Mouse (Mus musculus): ENCODE measurements around the gene 5730455P16Rik. TPM values are rescaled to one million over a fixed set of nuclear protein-coding genes. Genes with fewer than 3 reads are reported as not detected.
"Not testable (repeated sequence)": the region's sequence is repeated elsewhere in the genome, so short reads cannot be mapped to it uniquely, and the experiment has no call there.

Gene 5730455P16Rik
- 22.2 and 23.0 TPM in 2 replicates for polyA plus RNA-seq (2014; fragmentation: Nextera tagmentation; extraction: Ambion mirVana)

DNA sequence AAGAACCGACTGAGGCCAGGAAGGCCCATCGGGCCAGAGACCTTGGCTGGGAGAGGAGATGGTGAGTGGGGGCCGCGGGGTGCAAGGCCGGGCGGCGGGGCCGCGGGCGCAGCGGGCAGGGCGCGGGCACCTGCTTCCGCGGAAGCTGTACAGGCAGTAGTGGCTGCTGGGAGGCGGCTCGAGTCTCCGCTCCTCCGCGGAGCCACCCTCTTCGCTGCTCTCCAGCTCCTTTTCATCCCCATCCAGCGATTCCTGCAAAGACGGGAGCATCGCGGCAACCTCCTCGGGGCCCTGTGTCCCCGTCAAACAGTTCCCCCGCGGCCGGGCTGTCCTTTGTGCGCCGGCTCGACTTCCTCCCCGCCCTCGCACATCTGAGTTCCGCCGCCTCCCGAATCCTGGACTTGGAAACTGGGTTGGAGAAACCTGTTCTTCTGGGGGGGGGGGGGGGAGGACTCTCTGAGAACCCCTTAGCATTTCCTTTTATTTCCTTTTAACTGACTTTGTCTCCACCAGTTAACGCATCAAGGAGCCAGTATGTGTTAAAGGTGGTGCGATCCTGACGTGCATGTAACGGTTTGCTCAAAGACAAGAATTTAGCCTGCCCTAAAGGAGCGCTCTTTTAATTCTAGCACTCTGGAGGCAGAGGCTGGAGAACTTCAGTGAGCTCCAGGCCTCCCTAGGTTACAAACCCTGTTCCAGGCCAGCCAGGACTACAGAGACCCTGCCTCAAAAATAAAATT is at the start of gene 5730455P16Rik:
TSS of gene 5730455P16Rik (minus strand) at position 323 of the 740 bp plus-strand sequence.
- peak within 1 kb of the TSS; percentile 78 for H3K4me2 ChIP-seq (replicated peaks; ENCODE audit: low read depth, low read length)
- H3K9me3 ChIP-seq (ENCODE audit: control insufficient read depth, low read depth, low read length) = no peaks in the 10 kb centered on the region
- peak; percentile 68; the same call in 1 of the 2 replicates for ATAC-seq (ENCODE audit: insufficient number of reproducible peaks, insufficient read depth, low FRiP score, low read depth)
- H3K36me3 ChIP-seq (ENCODE audit: control insufficient read depth, insufficient read depth, low read length) = peaks cover 14% of the 10 kb centered on the region
- no peaks in the 10 kb centered on the region for H3K27me3 ChIP-seq (ENCODE audit: control insufficient read depth, insufficient read depth, low read length)
- H3K4me1 ChIP-seq (ENCODE audit: control insufficient read depth, insufficient read depth, low read length) = 0 out of 2 replicates have a peak, but pooled peaks cover 6% of the 10 kb centered on the region
- H3K27ac ChIP-seq (ENCODE audit: low read length) = peak within 1 kb of the TSS; percentile 59; the same call in 1 of the 2 replicates
- WGBS = 2% methylated on average over 34 of the region's 43 CpGs
- H3K9ac ChIP-seq (replicated peaks; ENCODE audit: low read depth, low read length) = peak within 1 kb of the TSS; percentile 75
- peak within 1 kb of the TSS; percentile 77 for H3K4me3 ChIP-seq (ENCODE audit: low read depth, low read length)

DNA sequence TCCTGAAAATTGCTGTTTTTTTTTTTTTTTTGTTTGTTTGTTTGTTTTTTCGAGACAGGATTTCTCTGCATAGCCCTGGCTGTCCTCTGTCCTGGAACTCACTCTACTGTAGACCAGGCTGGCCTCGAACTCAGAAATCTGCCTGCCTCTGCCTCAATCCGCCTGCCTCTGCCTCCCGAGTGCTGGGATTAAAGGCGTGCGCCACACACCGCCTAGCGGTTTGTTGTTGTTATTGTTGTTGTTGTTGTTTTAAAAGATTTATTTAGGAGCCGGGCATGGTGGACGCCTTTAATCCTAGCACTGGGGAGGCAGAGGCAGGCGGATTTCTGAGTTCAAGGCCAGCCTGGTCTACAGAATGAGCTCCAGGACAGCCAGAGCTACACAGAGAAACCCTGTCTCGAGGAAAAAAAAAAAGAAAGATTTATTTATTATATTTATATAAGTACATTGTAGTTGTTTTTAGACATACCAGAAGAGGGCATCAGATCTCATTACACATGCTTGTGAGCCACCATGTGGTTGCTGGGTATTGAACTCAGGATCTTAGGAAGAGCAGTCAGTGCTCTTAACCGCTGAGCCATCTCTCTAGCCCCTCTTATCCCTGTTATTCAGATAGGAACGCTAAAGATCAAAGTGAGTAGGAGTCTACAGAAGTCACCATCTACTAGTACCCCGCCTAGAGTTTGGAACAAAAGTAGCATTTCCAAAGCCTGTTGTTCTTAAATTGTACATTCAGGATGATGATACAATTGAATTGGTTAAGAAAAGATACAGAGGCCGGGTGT is 48.4 kb upstream of the 5730455P16Rik start:
- H3K27me3 ChIP-seq (ENCODE audit: control insufficient read depth, insufficient read depth, low read length); H3K36me3 ChIP-seq (ENCODE audit: control insufficient read depth, insufficient read depth, low read length); H3K27ac ChIP-seq (ENCODE audit: low read length); H3K4me1 ChIP-seq (ENCODE audit: control insufficient read depth, insufficient read depth, low read length); H3K4me3 ChIP-seq (ENCODE audit: low read depth, low read length); H3K9me3 ChIP-seq (ENCODE audit: control insufficient read depth, low read depth, low read length); ATAC-seq (ENCODE audit: insufficient number of reproducible peaks, insufficient read depth, low FRiP score, low read depth); H3K9ac ChIP-seq (replicated peaks; ENCODE audit: low read depth, low read length); H3K4me2 ChIP-seq (replicated peaks; ENCODE audit: low read depth, low read length): not testable (repeated sequence)
- 82% methylated on average over 16 of the region's 16 CpGs for WGBS

GRCm38 (mm10) chr11:80425247-80425778 is 47.5 kb upstream of the 5730455P16Rik start:
- Histone ChIP-seq H3K27me3 (ENCODE audit: control insufficient read depth, insufficient read depth, low read length) (no peaks in the 10 kb centered on the region), H3K36me3 (ENCODE audit: control insufficient read depth, insufficient read depth, low read length) (no peaks in the 10 kb centered on the region), H3K9me3 (ENCODE audit: control insufficient read depth, low read depth, low read length) (no peaks in the 10 kb centered on the region), H3K4me2 (replicated peaks; ENCODE audit: low read depth, low read length) (no peak overlapping the region), H3K27ac (ENCODE audit: low read length) (no peak overlapping the region), H3K4me3 (ENCODE audit: low read depth, low read length) (no peak overlapping the region), H3K9ac (replicated peaks; ENCODE audit: low read depth, low read length) (no peak overlapping the region), H3K4me1 (ENCODE audit: control insufficient read depth, insufficient read depth, low read length) (peaks cover 4% of the 10 kb centered on the region; the same call in 1 of the 2 replicates)
- 66% methylated on average over 5 of the region's 5 CpGs for WGBS
- no peak for ATAC-seq (ENCODE audit: insufficient number of reproducible peaks, insufficient read depth, low FRiP score, low read depth)

DNA sequence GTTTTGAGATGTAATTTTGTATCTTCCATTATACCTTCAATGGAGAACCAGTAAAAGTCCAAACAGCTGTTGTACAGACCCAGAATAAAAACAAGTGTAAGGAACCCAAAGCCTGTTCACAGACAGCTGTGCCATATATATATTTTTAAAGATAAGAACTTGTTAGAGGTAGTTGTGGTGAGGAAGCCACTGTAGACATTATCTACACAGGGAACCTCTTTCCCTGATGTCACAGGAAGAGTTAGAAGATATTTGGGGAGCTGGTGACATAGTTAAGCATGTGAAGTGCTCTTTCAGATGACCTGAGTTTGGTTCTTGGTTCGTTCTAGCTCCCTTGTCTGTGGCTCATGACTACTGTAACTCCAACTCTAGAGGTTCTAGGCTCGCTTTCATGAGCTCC is 46.9 kb upstream of the 5730455P16Rik start:
- no peak overlapping the region for H3K27ac ChIP-seq (ENCODE audit: low read length)
- no peak overlapping the region for H3K9ac ChIP-seq (replicated peaks; ENCODE audit: low read depth, low read length)
- no peak overlapping the region for H3K4me2 ChIP-seq (replicated peaks; ENCODE audit: low read depth, low read length)
- 87% methylated on average over 2 of the region's 2 CpGs for WGBS
- no peaks in the 10 kb centered on the region for H3K27me3 ChIP-seq (ENCODE audit: control insufficient read depth, insufficient read depth, low read length)
- no peaks in the 10 kb centered on the region for H3K36me3 ChIP-seq (ENCODE audit: control insufficient read depth, insufficient read depth, low read length)
- peaks cover under 1% of the 10 kb centered on the region; the same call in 1 of the 2 replicates for H3K4me1 ChIP-seq (ENCODE audit: control insufficient read depth, insufficient read depth, low read length)
- ATAC-seq (ENCODE audit: insufficient number of reproducible peaks, insufficient read depth, low FRiP score, low read depth) = no peak
- no peak overlapping the region for H3K4me3 ChIP-seq (ENCODE audit: low read depth, low read length)
- no peaks in the 10 kb centered on the region for H3K9me3 ChIP-seq (ENCODE audit: control insufficient read depth, low read depth, low read length)

GRCm38 (mm10) chr11:80421421-80422047 is 43.7 kb upstream of the 5730455P16Rik start:
- no peak overlapping the region for H3K4me3 ChIP-seq (ENCODE audit: low read depth, low read length)
- no peak overlapping the region for H3K9ac ChIP-seq (replicated peaks; ENCODE audit: low read depth, low read length)
- H3K27ac ChIP-seq (ENCODE audit: low read length) = no peak overlapping the region
- no peaks in the 10 kb centered on the region for H3K27me3 ChIP-seq (ENCODE audit: control insufficient read depth, insufficient read depth, low read length)
- ATAC-seq (ENCODE audit: insufficient number of reproducible peaks, insufficient read depth, low FRiP score, low read depth) = no peak
- H3K4me1 ChIP-seq (ENCODE audit: control insufficient read depth, insufficient read depth, low read length) = no peaks in the 10 kb centered on the region
- WGBS = 82% methylated on average over 7 of the region's 7 CpGs
- H3K9me3 ChIP-seq (ENCODE audit: control insufficient read depth, low read depth, low read length) = 0 out of 2 replicates have a peak, but pooled peaks cover 6% of the 10 kb centered on the region
- no peak overlapping the region for H3K4me2 ChIP-seq (replicated peaks; ENCODE audit: low read depth, low read length)
- H3K36me3 ChIP-seq (ENCODE audit: control insufficient read depth, insufficient read depth, low read length) = no peaks in the 10 kb centered on the region

DNA sequence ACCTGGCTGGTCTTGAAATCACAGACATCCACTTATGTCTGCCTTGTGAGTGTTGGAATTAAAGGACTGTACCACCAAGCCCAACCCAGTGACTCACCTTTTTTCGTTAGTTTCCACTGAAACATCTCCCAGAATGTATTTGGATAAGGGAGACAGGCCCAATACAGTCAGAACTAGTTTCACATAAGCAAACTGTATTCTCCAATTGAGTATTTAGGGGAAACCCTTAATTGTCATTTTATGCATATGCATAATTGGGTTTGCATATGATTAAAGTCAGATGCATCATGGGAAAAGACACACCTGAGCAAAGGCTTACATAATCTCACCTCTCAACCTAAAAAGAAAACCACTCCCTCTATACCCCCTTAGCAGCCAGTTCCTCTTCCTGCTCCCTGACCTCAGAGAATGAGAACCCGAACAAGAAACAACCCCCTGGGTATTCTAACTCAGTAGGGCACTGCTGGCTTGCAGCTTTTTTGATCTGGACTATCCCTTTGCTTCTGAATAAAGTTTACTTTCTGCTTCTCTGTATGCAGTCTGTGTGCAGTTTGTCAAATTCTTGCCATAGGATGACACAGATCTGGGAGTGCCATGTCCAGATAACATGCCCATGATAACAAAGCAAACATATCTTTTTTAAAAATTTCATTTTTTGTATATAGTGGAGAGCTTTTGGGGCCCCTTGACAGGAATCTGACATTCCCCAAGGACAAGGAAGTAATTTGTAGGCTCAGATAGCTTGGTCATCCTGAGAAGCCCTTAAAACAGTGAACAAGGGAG is 42.6 kb upstream of the 5730455P16Rik start:
- WGBS = 71% methylated on average over 2 of the region's 2 CpGs
- Histone ChIP-seq H3K36me3 (ENCODE audit: control insufficient read depth, insufficient read depth, low read length) (no peaks in the 10 kb centered on the region), H3K9me3 (ENCODE audit: control insufficient read depth, low read depth, low read length) (0 out of 2 replicates have a peak, but pooled peaks cover 6% of the 10 kb centered on the region), H3K27ac (ENCODE audit: low read length) (no peak overlapping the region), H3K4me1 (ENCODE audit: control insufficient read depth, insufficient read depth, low read length) (no peaks in the 10 kb centered on the region), H3K4me2 (replicated peaks; ENCODE audit: low read depth, low read length) (no peak overlapping the region), H3K4me3 (ENCODE audit: low read depth, low read length) (no peak overlapping the region), H3K27me3 (ENCODE audit: control insufficient read depth, insufficient read depth, low read length) (no peaks in the 10 kb centered on the region), H3K9ac (replicated peaks; ENCODE audit: low read depth, low read length) (no peak overlapping the region)
- ATAC-seq (ENCODE audit: insufficient number of reproducible peaks, insufficient read depth, low FRiP score, low read depth) = no peak

GRCm38 (mm10) chr11:80419743-80420142 is 41.9 kb upstream of the 5730455P16Rik start:
- Histone ChIP-seq H3K4me1 (ENCODE audit: control insufficient read depth, insufficient read depth, low read length) (no peaks in the 10 kb centered on the region), H3K4me3 (ENCODE audit: low read depth, low read length) (no peak overlapping the region), H3K27ac (ENCODE audit: low read length) (no peak overlapping the region), H3K27me3 (ENCODE audit: control insufficient read depth, insufficient read depth, low read length) (no peaks in the 10 kb centered on the region), H3K9ac (replicated peaks; ENCODE audit: low read depth, low read length) (no peak overlapping the region), H3K9me3 (ENCODE audit: control insufficient read depth, low read depth, low read length) (0 out of 2 replicates have a peak, but pooled peaks cover 6% of the 10 kb centered on the region), H3K36me3 (ENCODE audit: control insufficient read depth, insufficient read depth, low read length) (no peaks in the 10 kb centered on the region), H3K4me2 (replicated peaks; ENCODE audit: low read depth, low read length) (no peak overlapping the region)
- no peak for ATAC-seq (ENCODE audit: insufficient number of reproducible peaks, insufficient read depth, low FRiP score, low read depth)
- 84% methylated on average over 1 of the region's 1 CpGs for WGBS

Measured in stomach, embryonic 14.5 days (tissue).